Mouse (Mus musculus) layer of hippocampus, postnatal 10 days (tissue): Measurements from ENCODE around the gene Rgma. TPM values are rescaled to one million over a fixed set of nuclear protein-coding genes. Genes with fewer than 3 reads are reported as not detected.
A peak's percentile ranks its signal among the peaks of the same experiment; 100 is the strongest.

Source experiments
- DNase-seq, 2 experiments: peaks; one replicate each; pipeline ENCODE4 v3.0.0; 2021; ENCODE audit warnings: low spot score in 2 of 2
- long read RNA-seq: library from polyadenylated mRNA; stranded (forward); transcript quantifications from one replicate; pipeline ENCODE4 v2.0.0, GENCODE M21; 2023
- total RNA-seq, 2 experiments: library from RNA; stranded (reverse); gene quantifications; 2 replicates each; pipeline ENCODE4 v1.2.3; 2021

The Rgma gene
- total RNA-seq = 100 to 1,000 TPM; 111 to 128 TPM
- long read RNA-seq, transcript Rgma-201 (4 exons, 3,586 nt) = major isoform, 13 of 33 reads
- long read RNA-seq, partial matches to known transcripts = 15 of 33 reads
- long read RNA-seq, other reads (novel, unspliced or antisense) = 3 of 33 reads

DNA sequence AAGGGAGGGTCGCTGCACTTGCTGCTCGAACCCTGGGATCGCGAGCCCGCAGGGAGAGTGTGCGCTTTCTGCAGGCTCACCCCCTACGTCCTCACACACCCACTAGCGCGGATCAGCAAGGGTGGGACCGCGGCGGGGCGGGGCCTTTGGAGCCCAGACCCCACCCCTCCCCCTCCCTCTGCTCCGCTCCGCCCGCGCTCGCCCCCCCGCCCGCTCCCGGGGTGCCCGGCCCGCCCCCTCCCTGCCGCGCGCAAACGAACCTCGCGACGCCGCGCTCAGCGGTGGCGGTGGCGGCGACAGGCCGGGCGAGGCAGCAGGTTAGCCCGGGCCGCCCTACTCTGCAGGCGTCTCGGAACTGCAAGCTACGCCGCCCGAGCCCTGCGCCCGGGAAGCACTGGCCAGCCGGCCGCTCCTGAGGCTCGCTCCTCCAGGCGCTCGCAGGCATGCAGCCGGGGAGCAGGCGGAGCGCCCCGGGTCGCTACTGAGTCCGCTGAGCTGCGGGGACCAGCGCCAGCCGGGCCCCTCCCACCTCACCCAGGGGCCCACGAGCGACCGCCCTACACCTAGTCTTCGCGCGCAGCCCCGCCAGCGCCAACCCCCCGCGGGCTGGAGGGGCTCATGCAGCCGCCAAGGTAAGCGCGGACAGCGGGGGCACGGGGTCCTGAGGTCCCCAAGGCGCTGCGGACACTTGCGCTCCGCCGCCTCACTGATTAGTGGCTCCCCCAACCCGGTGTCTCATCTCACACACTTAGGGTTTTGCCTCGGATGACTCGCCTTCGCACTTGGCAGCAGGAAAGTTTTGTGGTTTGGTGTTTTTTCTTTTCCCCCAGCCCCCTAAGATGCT lies at the start of gene Rgma:
Gene Rgma (plus strand): TSS at position 253 of the 844 bp plus-strand sequence.
- peak; percentile 59 to 75 for DNase-seq

DNA sequence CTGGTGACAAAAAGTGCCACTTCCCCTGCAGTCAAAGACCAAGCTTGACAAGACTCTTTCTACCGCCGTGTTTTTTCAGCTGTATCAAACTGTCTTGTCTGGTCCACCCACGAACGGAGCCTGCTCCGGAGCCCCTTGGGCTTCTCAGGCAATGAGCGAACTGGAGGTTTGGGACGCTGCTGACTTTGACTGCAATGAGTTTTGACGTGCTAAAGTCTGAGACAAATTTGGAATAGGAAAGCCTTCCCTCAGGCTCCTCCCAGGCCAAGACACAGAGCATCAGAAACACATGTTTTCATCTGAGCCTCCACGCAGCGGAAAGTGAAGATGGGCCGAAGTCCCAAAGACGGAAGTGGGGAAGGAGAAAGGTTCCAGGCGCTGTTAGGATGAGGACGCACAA lies 49.1 kb upstream of the Rgma start:
- no peak for DNase-seq

GRCm38 (mm10) chr7:73326680-73327079 lies 48.6 kb upstream of the Rgma start:
- DNase-seq = no peak

DNA sequence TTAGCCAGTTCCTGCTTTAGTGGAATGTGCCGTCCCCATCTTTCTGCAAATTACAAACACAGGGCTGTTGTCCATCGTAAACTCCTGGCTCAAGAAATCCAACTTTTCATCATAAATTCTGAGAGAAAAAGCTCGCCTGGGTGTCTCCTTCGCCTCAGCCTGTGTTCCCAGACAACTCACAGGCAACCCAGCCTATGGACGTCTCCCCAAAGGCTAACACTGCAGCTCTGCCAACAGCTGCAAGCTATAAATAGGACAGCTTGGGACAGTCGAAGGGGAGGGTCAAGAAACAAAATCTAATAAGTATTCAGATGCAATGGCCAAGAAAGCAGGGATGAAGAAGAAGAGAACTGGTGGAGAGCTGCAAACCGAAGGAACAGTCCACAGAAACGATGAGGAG lies 48.1 kb upstream of the Rgma start:
- DNase-seq = no peak

DNA sequence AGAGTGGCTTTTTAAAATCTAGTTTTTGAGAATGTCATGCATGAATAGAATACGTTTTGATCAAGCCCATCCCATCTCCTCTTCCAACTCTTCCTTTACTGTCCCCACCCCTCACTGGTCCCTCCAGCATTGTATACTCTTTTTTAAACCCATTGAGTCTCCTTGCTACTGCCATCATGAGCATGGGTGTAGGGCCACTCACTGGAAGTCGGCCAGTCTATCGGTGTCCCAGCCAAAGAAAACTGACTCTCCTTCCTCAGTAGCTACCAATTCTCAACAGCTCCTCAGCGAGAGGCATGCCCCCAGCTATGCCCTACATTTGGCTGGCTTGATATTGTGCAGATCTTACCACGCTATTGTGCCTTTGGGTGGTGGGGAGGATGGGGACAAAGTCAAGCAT lies 47.7 kb upstream of the Rgma start:
- DNase-seq = no peak

- DNase-seq = no peak
Measured at GRCm38 (mm10) chr7:73328653-73329207, 46.6 kb upstream of the Rgma start.

DNA sequence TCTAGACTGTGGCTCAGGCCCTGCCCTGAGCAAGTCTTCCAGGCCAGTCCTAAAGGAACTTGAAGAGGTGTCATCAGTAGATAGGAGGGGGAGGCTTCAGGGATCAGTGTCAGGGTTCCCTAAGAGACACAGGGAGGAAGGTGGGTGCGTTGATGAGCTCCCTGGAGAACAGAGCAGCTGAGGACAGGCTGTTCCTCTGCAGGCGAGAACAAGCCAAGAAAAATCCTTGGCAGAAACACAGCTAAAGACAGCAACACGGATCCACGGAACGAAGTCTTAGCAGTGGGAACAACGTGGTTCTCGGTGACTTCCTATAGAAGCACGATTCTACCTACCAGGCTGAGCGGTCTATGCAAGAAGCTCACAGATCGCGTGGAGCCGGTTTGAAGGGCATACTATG lies 44.6 kb upstream of the Rgma start:
- DNase-seq = peak in 1 of 2 experiments; percentile 30

DNA sequence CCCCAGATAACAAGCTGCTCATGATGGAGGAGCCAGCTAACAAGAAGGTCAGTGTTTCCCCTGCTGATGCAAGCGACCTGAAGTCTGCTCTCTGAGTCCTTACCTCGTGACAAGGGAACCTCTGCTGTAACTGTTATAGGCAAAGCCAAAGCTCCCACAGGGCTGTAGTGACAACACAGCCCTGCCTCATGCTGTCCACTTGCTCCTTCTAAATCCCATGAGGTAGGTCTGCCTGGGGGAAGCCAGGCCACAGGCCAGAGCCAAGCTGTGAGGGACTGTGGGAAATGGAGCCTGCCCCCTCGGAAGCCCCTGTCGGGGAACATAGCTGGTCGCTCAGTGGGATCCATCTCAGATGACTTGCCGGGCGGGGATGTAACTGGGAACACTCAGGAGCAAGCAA lies 43.7 kb upstream of the Rgma start:
- no peak for DNase-seq

DNA sequence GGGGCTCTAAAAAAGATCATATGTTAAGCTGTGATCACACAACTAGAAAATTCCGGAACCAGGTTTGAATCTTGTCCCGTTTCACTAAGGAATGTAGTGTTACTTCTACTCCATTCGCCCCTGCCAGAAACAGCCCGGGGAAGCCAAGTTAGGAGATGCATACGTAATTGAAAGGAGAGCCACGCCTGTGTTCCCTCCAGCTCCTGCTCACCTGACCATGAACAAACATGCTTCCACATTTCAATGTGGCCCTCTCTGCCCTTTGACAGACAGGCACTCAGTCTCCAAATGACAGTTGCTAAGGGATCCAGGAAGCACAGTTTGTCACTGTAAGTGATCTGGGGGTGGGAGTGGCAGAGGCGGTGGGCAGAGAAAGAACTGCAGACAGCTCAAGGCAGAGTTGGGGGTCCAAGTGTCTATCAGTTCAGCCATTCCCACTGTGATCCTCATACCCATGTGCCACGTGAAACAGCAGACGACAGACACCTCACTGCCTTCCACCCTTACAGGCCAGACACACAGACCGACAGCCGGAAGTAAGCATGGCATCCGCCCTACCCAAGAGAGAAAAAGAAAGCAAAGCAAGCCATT lies 41.8 kb upstream of the Rgma start:
- DNase-seq = no peak

- DNase-seq = no peak
Measured at GRCm38 (mm10) chr7:73334883-73335282, 40.4 kb upstream of the Rgma start.

DNA sequence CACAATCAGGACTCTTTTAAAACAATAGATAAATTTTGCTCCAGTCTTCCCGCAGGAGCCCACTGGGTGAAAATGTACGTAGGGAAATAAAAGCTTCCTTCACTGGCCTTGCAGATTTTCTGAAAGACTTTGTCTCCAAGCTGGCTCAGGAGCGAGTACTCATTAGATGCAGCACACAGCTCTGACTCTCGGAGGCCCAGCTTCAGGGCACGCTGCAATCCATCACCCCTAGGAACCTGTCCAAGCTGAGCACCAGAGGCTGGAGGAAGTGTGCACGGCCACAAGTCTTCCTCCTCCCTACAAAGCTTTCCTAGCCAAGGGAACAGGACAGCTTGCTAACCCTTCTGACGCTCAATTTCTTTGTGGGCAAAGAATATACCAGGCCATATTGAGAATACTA lies 38.9 kb upstream of the Rgma start:
- DNase-seq = no peak

DNA sequence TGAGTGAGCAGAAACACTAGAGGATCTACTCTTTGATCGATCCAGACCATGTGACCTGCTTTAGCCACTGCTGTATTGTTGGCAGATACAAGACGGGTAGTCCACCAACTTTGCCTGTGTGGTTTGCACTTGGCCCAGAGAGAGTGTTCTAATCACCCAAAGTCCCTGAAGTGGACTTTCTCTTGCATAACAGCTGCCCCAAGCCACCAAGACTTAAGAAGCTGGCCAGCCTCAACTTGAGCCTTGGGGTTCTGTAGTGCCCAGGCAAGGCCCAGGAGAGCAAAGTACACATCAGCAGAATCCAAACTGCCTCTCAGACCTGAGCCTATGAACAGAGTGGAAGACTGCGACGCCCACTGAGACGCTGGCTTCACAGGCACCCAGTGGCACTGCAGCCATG lies 37.0 kb upstream of the Rgma start:
- DNase-seq = no peak

DNA sequence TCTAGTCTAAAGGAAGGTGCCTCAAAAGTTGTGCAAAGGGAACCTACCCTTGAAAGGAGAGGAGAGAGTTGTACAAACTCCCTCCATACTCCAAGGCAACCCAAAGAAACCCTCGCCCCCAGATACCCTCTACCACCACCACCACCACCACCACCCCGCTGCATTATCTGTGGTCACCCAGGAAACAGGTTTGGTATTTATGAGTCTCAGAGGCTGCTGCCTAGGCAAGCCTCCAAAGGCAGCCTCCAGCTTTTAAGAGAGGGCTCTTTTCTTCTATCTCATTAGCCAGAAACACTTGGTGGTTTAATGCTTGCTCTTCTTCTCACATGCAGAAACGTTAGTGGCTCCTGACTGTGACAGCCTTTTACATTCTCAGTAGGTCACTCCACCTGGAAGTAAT lies 31.5 kb upstream of the Rgma start:
- DNase-seq = no peak

GRCm38 (mm10) chr7:73348585-73349124 lies 26.7 kb upstream of the Rgma start:
- no peak for DNase-seq

GRCm38 (mm10) chr7:73349158-73349557 lies 26.2 kb upstream of the Rgma start:
- DNase-seq = no peak

DNA sequence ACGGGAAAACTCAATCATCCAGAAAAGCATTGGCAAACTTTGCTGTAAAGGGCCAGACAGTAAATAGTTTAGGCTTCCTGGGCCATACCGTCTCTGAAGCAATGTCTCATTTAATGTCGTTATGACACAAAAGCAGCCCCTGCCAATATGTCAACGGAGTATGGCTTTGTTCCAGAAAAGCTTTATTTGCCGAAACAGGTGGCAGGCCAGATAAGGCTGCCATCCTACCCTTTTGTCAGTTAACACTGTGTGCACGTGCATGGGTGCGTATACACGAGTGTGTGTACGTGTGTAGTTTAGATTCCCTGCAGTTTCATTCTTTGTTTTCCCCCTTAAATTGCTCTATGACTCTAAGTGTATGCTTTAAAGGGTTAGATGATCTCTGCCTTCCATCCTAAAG lies 20.1 kb upstream of the Rgma start:
- DNase-seq = no peak

- DNase-seq = no peak
Measured at GRCm38 (mm10) chr7:73356901-73357300, 18.4 kb upstream of the Rgma start.

- no peak for DNase-seq
Measured at GRCm38 (mm10) chr7:73357626-73358025, 17.7 kb upstream of the Rgma start.

GRCm38 (mm10) chr7:73365511-73365910 lies 9.8 kb upstream of the Rgma start:
- DNase-seq = no peak

- DNase-seq = peak; percentile 33 to 34
Measured at GRCm38 (mm10) chr7:73365965-73366364, 9.3 kb upstream of the Rgma start.

DNA sequence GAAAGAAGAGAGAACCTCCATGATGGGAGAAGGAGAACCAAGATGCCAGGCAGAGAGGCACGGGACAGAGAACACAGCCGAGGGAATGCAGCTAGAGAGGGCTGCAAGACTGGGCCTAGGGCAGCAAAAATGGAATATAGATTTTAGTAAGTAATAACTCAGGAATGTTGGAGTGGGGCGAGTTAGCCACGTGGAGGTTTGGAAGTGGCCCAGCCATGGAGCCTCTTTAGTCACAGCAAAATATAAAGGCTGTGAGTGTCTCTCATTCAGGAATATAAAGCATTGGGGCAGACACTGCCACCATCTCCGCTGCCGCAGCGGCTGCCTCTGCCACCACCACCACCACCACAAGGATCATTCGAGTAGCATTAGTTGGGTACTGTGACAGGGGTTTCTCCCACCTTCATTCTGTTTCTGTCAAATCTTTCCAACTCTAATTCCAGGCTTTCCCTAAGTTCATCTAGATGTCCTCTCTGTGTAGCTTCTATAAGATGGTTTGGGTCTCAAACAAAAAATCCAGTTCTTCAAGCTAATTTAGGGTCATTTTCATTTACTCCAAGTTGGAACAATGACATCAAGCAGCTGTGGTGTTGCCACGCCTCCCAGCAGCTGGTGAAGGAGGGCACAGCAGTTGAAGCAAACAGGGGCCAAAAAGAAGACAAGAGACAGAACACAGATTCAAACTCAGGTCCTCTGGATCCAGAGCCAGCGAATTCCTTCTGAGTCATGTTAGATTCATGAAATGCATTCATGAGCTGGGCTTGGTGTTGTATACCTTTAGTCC lies 7.4 kb upstream of the Rgma start:
- DNase-seq = no peak
